Mouse (Mus musculus): ENCODE measurements around the gene Tcam1. TPM values are rescaled to one million over a fixed set of nuclear protein-coding genes. Genes with fewer than 3 reads are reported as not detected.
A peak's percentile ranks its signal among the peaks of the same experiment; 100 is the strongest.

The Tcam1 gene
- polyA plus RNA-seq, 1 experiment from 2014 or later: 0.09 TPM

DNA sequence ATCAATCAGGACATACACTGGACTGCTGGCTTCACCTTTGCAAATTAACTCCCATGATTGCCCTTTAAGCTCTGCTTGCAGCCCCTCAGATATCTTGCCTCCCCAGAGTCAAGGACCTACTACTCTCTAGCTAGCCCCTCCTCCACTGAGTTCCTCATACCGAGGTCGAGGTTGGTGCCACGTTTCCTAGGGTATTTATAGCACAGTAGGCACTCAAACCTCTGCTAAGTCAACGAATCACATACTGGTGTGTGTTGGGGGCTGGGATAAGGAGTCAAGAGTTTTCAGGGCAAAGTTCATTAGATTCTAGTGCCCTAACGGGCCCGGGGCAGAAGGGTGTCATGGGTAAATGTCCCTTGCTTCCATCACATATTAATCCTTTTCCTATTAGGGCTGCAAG lies 52.7 kb downstream of the Tcam1 start:
- H3K36me3 ChIP-seq (ENCODE audit: control insufficient read depth, insufficient read depth): no peaks in the 10 kb centered on the region
- WGBS: 28% methylated on average over 6 of the region's 6 CpGs
- H3K4me2 ChIP-seq (replicated peaks; ENCODE audit: low read depth): no peak overlapping the region
- no peak overlapping the region for H3K9ac ChIP-seq (ENCODE audit: low read depth, low read length)
- no peak overlapping the region for H3K4me3 ChIP-seq (ENCODE audit: low read depth, low read length)
- no peaks in the 10 kb centered on the region for H3K4me1 ChIP-seq (replicated peaks; ENCODE audit: control insufficient read depth, insufficient read depth, low read length)
- H3K9me3 ChIP-seq (ENCODE audit: control insufficient read depth): no peaks in the 10 kb centered on the region
- TF ChIP-seq CTCF (IDR thresholded peaks at IDR 0.05; ENCODE audit: low read depth): no peak
- H3K27me3 ChIP-seq (replicated peaks; ENCODE audit: control insufficient read depth, insufficient read depth, low read length): no peaks in the 10 kb centered on the region
- ATAC-seq: peak; percentile 15; the same call in 1 of the 2 replicates
- H3K27ac ChIP-seq (ENCODE audit: low read depth, low read length): no peak overlapping the region

GRCm38 (mm10) chr11:106329682-106330081 lies 53.2 kb downstream of the Tcam1 start:
- Histone ChIP-seq H3K27ac (ENCODE audit: low read depth, low read length) (no peak overlapping the region), H3K27me3 (replicated peaks; ENCODE audit: control insufficient read depth, insufficient read depth, low read length) (no peaks in the 10 kb centered on the region), H3K4me3 (ENCODE audit: low read depth, low read length) (no peak overlapping the region), H3K4me2 (replicated peaks; ENCODE audit: low read depth) (no peak overlapping the region), H3K9me3 (ENCODE audit: control insufficient read depth) (no peaks in the 10 kb centered on the region), H3K9ac (ENCODE audit: low read depth, low read length) (no peak overlapping the region), H3K36me3 (ENCODE audit: control insufficient read depth, insufficient read depth) (no peaks in the 10 kb centered on the region), H3K4me1 (replicated peaks; ENCODE audit: control insufficient read depth, insufficient read depth, low read length) (no peaks in the 10 kb centered on the region)
- TF ChIP-seq CTCF (IDR thresholded peaks at IDR 0.05; ENCODE audit: low read depth): peak; percentile 71
- ATAC-seq: no peak
- 47% methylated on average over 7 of the region's 7 CpGs for WGBS

- TF ChIP-seq CTCF (IDR thresholded peaks at IDR 0.05; ENCODE audit: low read depth): no peak
These were observed 56.0 kb downstream of the Tcam1 start for GRCm38 (mm10) chr11:106332458-106332857.

DNA sequence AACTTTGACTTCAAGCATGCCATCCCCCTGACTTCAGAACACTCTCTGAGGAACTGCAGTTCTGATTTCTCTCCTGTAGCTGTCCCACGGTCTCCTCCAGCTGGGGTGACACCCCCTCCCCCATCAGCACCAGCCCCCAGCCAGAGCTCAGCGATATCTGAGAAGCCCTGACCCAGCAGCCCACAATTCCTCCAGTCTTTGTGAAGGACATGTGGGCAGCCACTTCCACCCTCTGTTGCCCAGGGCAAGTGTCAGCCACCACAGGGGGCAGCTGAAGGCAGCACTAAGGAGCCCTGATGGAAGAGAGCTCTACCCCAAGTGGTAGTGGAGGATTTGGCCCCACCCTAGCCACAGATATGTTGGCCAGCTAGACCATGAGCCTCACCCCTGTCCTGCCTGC lies 57.6 kb downstream of the Tcam1 start:
- H3K4me2 ChIP-seq (replicated peaks; ENCODE audit: low read depth): no peak overlapping the region
- H3K4me1 ChIP-seq (replicated peaks; ENCODE audit: control insufficient read depth, insufficient read depth, low read length): no peaks in the 10 kb centered on the region
- no peaks in the 10 kb centered on the region for H3K27me3 ChIP-seq (replicated peaks; ENCODE audit: control insufficient read depth, insufficient read depth, low read length)
- no peak for TF ChIP-seq CTCF (IDR thresholded peaks at IDR 0.05; ENCODE audit: low read depth)
- WGBS: 4% methylated on average over 2 of the region's 2 CpGs
- H3K27ac ChIP-seq (ENCODE audit: low read depth, low read length): no peak overlapping the region
- no peaks in the 10 kb centered on the region for H3K9me3 ChIP-seq (ENCODE audit: control insufficient read depth)
- H3K36me3 ChIP-seq (ENCODE audit: control insufficient read depth, insufficient read depth): no peaks in the 10 kb centered on the region
- no peak overlapping the region for H3K9ac ChIP-seq (ENCODE audit: low read depth, low read length)
- no peak for ATAC-seq
- H3K4me3 ChIP-seq (ENCODE audit: low read depth, low read length): no peak overlapping the region

More at GRCm38 (mm10) chr11:106332458-106332857, 56.0 kb downstream of the Tcam1 start:
- Histone ChIP-seq H3K9me3 (ENCODE audit: control insufficient read depth) (no peaks in the 10 kb centered on the region), H3K4me3 (ENCODE audit: low read depth, low read length) (no peak overlapping the region), H3K4me1 (replicated peaks; ENCODE audit: control insufficient read depth, insufficient read depth, low read length) (no peaks in the 10 kb centered on the region), H3K27me3 (replicated peaks; ENCODE audit: control insufficient read depth, insufficient read depth, low read length) (no peaks in the 10 kb centered on the region), H3K4me2 (replicated peaks; ENCODE audit: low read depth) (no peak overlapping the region), H3K36me3 (ENCODE audit: control insufficient read depth, insufficient read depth) (no peaks in the 10 kb centered on the region), H3K9ac (ENCODE audit: low read depth, low read length) (no peak overlapping the region), H3K27ac (ENCODE audit: low read depth, low read length) (no peak overlapping the region)
- no peak for ATAC-seq
- WGBS: 43% methylated on average over 4 of the region's 4 CpGs

DNA sequence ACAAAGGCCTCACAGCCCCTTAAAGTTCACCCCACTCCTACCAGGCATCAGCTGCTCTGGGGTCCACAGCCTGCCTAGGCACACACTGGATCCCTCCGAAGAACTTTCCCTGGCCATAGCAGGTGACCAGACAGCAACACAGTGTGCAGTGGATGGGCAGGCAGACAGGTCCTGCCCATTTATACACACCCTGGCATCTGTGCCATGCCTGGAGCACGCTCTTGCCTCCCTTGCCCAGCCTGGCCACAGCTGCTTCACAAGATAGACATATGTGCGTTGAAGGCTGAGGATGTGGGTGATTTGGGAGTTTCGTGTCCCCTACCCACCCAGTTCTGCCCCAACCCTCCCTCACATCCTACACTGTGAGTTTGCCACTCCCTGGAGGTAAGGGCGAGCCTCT lies 61.6 kb downstream of the Tcam1 start:
- H3K9me3 ChIP-seq (ENCODE audit: control insufficient read depth): no peaks in the 10 kb centered on the region
- H3K4me1 ChIP-seq (replicated peaks; ENCODE audit: control insufficient read depth, insufficient read depth, low read length): no peaks in the 10 kb centered on the region
- no peak overlapping the region for H3K27ac ChIP-seq (ENCODE audit: low read depth, low read length)
- no peak overlapping the region for H3K9ac ChIP-seq (ENCODE audit: low read depth, low read length)
- ATAC-seq: no peak
- no peaks in the 10 kb centered on the region for H3K36me3 ChIP-seq (ENCODE audit: control insufficient read depth, insufficient read depth)
- H3K4me3 ChIP-seq (ENCODE audit: low read depth, low read length): no peak overlapping the region
- H3K27me3 ChIP-seq (replicated peaks; ENCODE audit: control insufficient read depth, insufficient read depth, low read length): no peaks in the 10 kb centered on the region
- no peak for TF ChIP-seq CTCF (IDR thresholded peaks at IDR 0.05; ENCODE audit: low read depth)
- no peak overlapping the region for H3K4me2 ChIP-seq (replicated peaks; ENCODE audit: low read depth)
- WGBS: 86% methylated on average over 5 of the region's 5 CpGs

Other genes starting within 250 kb of the Tcam1 start
- gene Dcaf7, start 239.8 kb upstream of the Tcam1 start, polyA plus RNA-seq (2015; fragmentation: Nextera tagmentation; extraction: Ambion mirVana): 30.8 and 31.3 TPM in 2 replicates
- 9.0 and 9.2 TPM in 2 replicates for gene Taco1, start 210.6 kb upstream of the Tcam1 start, polyA plus RNA-seq (2015; fragmentation: Nextera tagmentation; extraction: Ambion mirVana)
- 6.2 and 6.6 TPM in 2 replicates for gene Map3k3, start 192.1 kb upstream of the Tcam1 start, polyA plus RNA-seq (2015; fragmentation: Nextera tagmentation; extraction: Ambion mirVana)
- not detected in 2 replicates for gene Gm10840, start 115.8 kb upstream of the Tcam1 start, polyA plus RNA-seq (2015; fragmentation: Nextera tagmentation; extraction: Ambion mirVana)
- gene Limd2, start 115.8 kb upstream of the Tcam1 start, polyA plus RNA-seq (2015; fragmentation: Nextera tagmentation; extraction: Ambion mirVana): 32.6 and 34.6 TPM in 2 replicates
- gene Strada, start 74.5 kb upstream of the Tcam1 start, polyA plus RNA-seq (2015; fragmentation: Nextera tagmentation; extraction: Ambion mirVana): 5.7 and 6.4 TPM in 2 replicates
- 41.9 and 45.4 TPM in 2 replicates for gene Ccdc47, start 60.3 kb upstream of the Tcam1 start, polyA plus RNA-seq (2015; fragmentation: Nextera tagmentation; extraction: Ambion mirVana)
- gene Ddx42, start 59.7 kb upstream of the Tcam1 start, polyA plus RNA-seq (2015; fragmentation: Nextera tagmentation; extraction: Ambion mirVana): 28.1 and 30.0 TPM in 2 replicates
- gene Ftsj3, start 20.6 kb upstream of the Tcam1 start, polyA plus RNA-seq (2015; fragmentation: Nextera tagmentation; extraction: Ambion mirVana): 16.6 and 18.3 TPM in 2 replicates
- gene Psmc5, start 20.5 kb upstream of the Tcam1 start, polyA plus RNA-seq (2015; fragmentation: Nextera tagmentation; extraction: Ambion mirVana): 160 and 168 TPM in 2 replicates
- 25.3 and 26.3 TPM in 2 replicates for gene Smarcd2, start 3.7 kb upstream of the Tcam1 start, polyA plus RNA-seq (2015; fragmentation: Nextera tagmentation; extraction: Ambion mirVana)
- not detected in 2 replicates for gene Gh, start 25.2 kb downstream of the Tcam1 start, polyA plus RNA-seq (2015; fragmentation: Nextera tagmentation; extraction: Ambion mirVana)
- gene Cd79b, start 38.1 kb downstream of the Tcam1 start, polyA plus RNA-seq (2015; fragmentation: Nextera tagmentation; extraction: Ambion mirVana): 1.3 and 1.5 TPM in 2 replicates
- 0.01 TPM in 1 of 2 replicates, not detected in the other for gene Scn4a, start 76.6 kb downstream of the Tcam1 start, polyA plus RNA-seq (2015; fragmentation: Nextera tagmentation; extraction: Ambion mirVana)
- 0.52 and 0.97 TPM in 2 replicates for gene Prr29, start 88.8 kb downstream of the Tcam1 start, polyA plus RNA-seq (2015; fragmentation: Nextera tagmentation; extraction: Ambion mirVana)
- gene Icam2, start 111.4 kb downstream of the Tcam1 start, polyA plus RNA-seq (2015; fragmentation: Nextera tagmentation; extraction: Ambion mirVana): 14.2 and 15.4 TPM in 2 replicates
- 1.6 and 2.9 TPM in 2 replicates for gene Ern1, start 211.2 kb downstream of the Tcam1 start, polyA plus RNA-seq (2015; fragmentation: Nextera tagmentation; extraction: Ambion mirVana)